Mouse (Mus musculus) cerebellum, postnatal 14 days (tissue): Measurements from ENCODE around the gene Copb1.
"Not testable (repeated sequence)": the region's sequence is repeated elsewhere in the genome, so short reads cannot be mapped to it uniquely, and the experiment has no call there.

Source experiments
- DNase-seq, 2 experiments: peaks; one replicate each; pipeline ENCODE4 v3.0.0; 2021; ENCODE audit warnings: mixed read lengths in 2 of 2

Copb1 gene

GRCm38 (mm10) chr7:114214385-114214784 lies 40.1 kb downstream of the Copb1 start:
- no peak for DNase-seq

GRCm38 (mm10) chr7:114213537-114213936 lies 41.0 kb downstream of the Copb1 start:
- peak in 1 of 2 experiments; percentile 45 for DNase-seq

- no peak for DNase-seq
These were observed 43.9 kb downstream of the Copb1 start for GRCm38 (mm10) chr7:114210618-114211017.

GRCm38 (mm10) chr7:114209841-114210240 lies 44.7 kb downstream of the Copb1 start:
- DNase-seq: no peak

- DNase-seq: no peak
These were observed 50.8 kb downstream of the Copb1 start for GRCm38 (mm10) chr7:114203491-114204359.

GRCm38 (mm10) chr7:114202972-114203404 lies 51.5 kb downstream of the Copb1 start:
- no peak for DNase-seq

GRCm38 (mm10) chr7:114200651-114201050 lies 53.9 kb downstream of the Copb1 start:
- DNase-seq: no peak

- no peak for DNase-seq
These were observed 54.9 kb downstream of the Copb1 start for GRCm38 (mm10) chr7:114199428-114200110.

GRCm38 (mm10) chr7:114198252-114198651 lies 56.3 kb downstream of the Copb1 start:
- DNase-seq: no peak

GRCm38 (mm10) chr7:114196588-114196987 lies 57.9 kb downstream of the Copb1 start:
- not testable (repeated sequence) for DNase-seq

GRCm38 (mm10) chr7:114194788-114195187 lies 59.7 kb downstream of the Copb1 start:
- not testable (repeated sequence) for DNase-seq

- no peak for DNase-seq
These were observed 60.3 kb downstream of the Copb1 start for GRCm38 (mm10) chr7:114194224-114194623.

- DNase-seq: no peak
These were observed 61.0 kb downstream of the Copb1 start for GRCm38 (mm10) chr7:114193284-114194067.

- DNase-seq: no peak
These were observed 61.9 kb downstream of the Copb1 start for GRCm38 (mm10) chr7:114192581-114192980.

- DNase-seq: no peak
These were observed 71.1 kb downstream of the Copb1 start for GRCm38 (mm10) chr7:114183416-114183815.

GRCm38 (mm10) chr7:114182708-114183107 lies 71.8 kb downstream of the Copb1 start:
- DNase-seq: no peak

GRCm38 (mm10) chr7:114181391-114181790 lies 73.1 kb downstream of the Copb1 start:
- peak; percentile 91 to 92 for DNase-seq

GRCm38 (mm10) chr7:114176588-114176987 lies 77.9 kb downstream of the Copb1 start:
- DNase-seq: no peak

- DNase-seq: no peak
These were observed 83.0 kb downstream of the Copb1 start for GRCm38 (mm10) chr7:114171354-114172097.

GRCm38 (mm10) chr7:114169996-114170395 lies 84.5 kb downstream of the Copb1 start:
- DNase-seq: no peak

GRCm38 (mm10) chr7:114169381-114169780 lies 85.1 kb downstream of the Copb1 start:
- no peak for DNase-seq
